Mouse (Mus musculus) left cerebral cortex, postnatal 10 days (tissue): Measurements from ENCODE around the gene Gm5128. TPM values are rescaled to one million over a fixed set of nuclear protein-coding genes. Genes with fewer than 3 reads are reported as not detected.
"Not testable (repeated sequence)": the region's sequence is repeated elsewhere in the genome, so short reads cannot be mapped to it uniquely, and the experiment has no call there.

Experiments
- DNase-seq, 2 experiments: peaks; one replicate each; pipeline ENCODE4 v3.0.0; 2021 to 2022; ENCODE audit warnings: low spot score in 2 of 2, mixed read lengths in 1 of 2; ENCODE audit errors: extremely low spot score in 1 of 2
- intact Hi-C: fragments of 180-260 bp; cut with DNase I; formaldehyde crosslinking; loops from one replicate; pipeline ENCODE4 v1.15.1; 2025
- total RNA-seq, 2 experiments: library from RNA; stranded (reverse); gene quantifications; 2 replicates each; pipeline ENCODE4 v1.2.3; 2021

The Gm5128 gene
- not detected for total RNA-seq

DNA sequence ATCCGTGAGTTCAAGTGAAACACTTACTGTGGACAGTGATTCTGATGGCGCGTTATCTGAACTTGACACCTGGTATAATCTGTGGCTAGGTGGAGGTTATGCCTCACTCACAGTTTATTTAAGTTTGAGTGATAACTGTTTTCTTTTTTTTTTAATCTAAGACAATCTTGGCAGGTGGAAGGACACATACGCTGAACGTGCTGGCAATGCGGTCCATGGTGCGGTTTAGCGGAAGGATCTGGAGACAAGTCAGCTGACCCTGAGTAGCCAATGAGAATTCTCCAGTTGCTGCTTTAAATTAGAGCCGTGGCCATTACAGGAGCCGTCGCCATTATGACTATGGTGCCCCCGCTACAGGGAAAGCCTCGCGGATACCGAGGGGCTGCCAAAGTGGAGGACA, at the start of gene Gm5128:
Gm5128 (plus strand) TSS at position 301 of the 400 bp plus-strand sequence.
- DNase-seq, intact Hi-C loops: not testable (repeated sequence)

DNA sequence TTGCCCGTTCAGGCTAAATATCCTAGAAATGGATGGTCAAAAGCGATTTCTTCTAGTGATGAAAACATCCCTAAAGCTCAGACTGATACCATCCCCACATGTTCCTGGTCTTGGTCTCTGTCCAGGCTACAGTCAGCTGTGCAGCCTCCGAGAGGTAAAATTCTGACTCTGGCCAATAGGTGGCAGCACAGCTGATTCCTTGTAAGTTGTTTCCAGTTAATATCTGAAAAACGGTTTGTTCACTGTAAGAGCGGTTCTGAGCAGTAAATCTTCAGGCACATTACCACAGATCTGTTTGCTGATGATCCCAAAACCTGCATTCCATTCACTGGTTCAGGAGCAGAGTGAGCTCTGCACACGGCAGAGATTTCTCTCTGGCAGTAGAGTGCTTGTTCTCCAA, 12.4 kb upstream of the Gm5128 start:
- intact Hi-C loops, DNase-seq: not testable (repeated sequence)

DNA sequence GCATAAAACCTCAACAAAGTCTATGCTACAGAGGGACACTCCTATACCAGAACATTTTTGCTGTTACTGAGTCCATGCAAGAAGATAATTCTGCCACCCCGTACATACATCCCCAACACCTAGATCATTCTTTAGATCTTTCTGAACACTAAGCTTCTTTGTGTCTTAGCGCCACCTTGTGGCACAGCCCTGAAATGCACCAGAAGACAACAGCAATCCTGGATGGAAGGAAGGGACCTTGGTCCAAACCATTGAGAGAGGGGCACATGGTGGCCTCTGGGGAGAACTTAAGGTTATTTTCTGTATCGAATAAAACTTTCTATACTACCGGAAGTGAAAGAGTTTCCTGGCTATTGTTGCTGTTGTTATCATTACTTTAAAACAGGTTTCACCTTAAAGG, 11.1 kb upstream of the Gm5128 start:
- intact Hi-C loops, DNase-seq: not testable (repeated sequence)

DNA sequence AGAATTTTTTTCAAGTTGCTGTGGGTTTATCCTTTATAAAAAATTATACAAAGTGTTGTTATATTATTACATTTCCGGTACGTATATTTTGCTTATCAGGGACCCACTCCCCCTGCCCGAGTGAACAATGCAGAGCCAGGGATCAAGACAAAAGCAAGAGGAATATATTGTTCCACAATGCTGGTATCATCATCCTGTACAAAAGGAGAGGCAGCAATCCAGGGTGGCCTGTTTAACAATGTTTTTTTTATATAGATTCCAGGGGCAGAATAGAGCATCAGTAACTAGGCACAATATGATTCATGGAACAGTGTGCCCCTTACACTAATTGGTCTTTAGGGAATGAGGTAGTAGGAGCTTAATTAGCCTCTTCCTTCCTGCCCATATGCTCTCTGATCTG, 30.5 kb downstream of the Gm5128 start:
- DNase-seq, intact Hi-C loops: not testable (repeated sequence)

DNA sequence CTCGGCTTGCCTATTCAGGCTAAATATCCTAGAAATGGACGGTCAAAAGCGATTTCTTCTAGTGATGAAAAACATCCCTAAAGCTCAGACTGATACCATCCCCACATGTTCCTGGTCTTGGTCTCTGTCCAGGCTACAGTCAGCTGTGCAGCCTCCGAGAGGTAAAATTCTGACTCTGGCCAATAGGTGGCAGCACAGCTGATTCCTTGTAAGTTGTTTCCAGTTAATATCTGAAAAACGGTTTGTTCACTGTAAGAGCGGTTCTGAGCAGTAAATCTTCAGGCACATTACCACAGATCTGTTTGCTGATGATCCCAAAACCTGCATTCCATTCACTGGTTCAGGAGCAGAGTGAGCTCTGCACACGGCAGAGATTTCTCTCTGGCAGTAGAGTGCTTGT, 48.1 kb downstream of the Gm5128 start:
- intact Hi-C loops, DNase-seq: not testable (repeated sequence)

DNA sequence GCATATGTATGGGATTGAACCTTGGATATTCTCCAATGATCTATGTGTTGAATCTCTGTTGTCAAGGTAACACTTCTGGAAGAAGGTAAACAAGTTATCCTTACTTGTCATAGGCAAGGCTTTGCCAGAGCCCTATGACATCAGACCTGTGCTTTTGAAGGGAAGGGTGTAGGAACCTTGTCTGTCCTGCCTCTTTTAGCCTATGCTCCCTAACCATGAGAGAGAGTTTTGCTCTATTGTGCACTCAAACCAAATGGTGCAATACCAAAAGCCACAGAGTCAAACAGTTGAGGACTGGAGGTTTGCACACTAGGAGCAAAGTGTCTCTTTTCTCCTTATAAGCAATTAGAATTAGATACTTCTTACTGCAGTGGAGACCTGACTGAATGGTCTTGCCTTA, 48.7 kb downstream of the Gm5128 start:
- intact Hi-C loops, DNase-seq: not testable (repeated sequence)

DNA sequence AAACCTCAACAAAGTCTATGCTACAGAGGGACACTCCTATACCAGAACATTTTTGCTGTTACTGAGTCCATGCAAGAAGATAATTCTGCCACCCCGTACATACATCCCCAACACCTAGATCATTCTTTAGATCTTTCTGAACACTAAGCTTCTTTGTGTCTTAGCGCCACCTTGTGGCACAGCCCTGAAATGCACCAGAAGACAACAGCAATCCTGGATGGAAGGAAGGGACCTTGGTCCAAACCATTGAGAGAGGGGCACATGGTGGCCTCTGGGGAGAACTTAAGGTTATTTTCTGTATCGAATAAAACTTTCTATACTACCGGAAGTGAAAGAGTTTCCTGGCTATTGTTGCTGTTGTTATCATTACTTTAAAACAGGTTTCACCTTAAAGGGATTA, 49.4 kb downstream of the Gm5128 start:
- intact Hi-C loops, DNase-seq: not testable (repeated sequence)

Other genes starting within 250 kb of the Gm5128 start
- not detected for gene Gm15023, start 195.7 kb upstream of the Gm5128 start, total RNA-seq
- 10 to 100 TPM; 60.6 to 89.5 TPM for gene Tceal6, start 162.6 kb upstream of the Gm5128 start, total RNA-seq
- gene Pramel3, start 71.0 kb upstream of the Gm5128 start, total RNA-seq = not detected
- gene Gm7903, start 60.6 kb downstream of the Gm5128 start, total RNA-seq = not detected
- gene AV320801, start 121.3 kb downstream of the Gm5128 start, total RNA-seq = not detected
- gene Nxf7, start 225.5 kb downstream of the Gm5128 start, total RNA-seq = under 1 TPM in 1 of 2 experiments, not detected in 1; 0.60 TPM